Mouse (Mus musculus): ENCODE data around the gene Tspan14. TPM values are rescaled to one million over a fixed set of nuclear protein-coding genes. Genes with fewer than 3 reads are reported as not detected.

Gene Tspan14
- polyA plus RNA-seq, 1 experiment from 2014 or later = 82.6 TPM

GRCm38 (mm10) chr14:40905813-40906212 is 60.8 kb downstream of the Tspan14 start:
- Histone ChIP-seq H3K27ac (no peak overlapping the region), H3K4me2 (no peak overlapping the region), H3K4me1 (no peaks in the 10 kb centered on the region), H3K27me3 (no peaks in the 10 kb centered on the region), H3K4me3 (replicated peaks) (no peak overlapping the region), H3K9me3 (no peaks in the 10 kb centered on the region), H3K36me3 (replicated peaks) (peaks cover 56% of the 10 kb centered on the region), H3K9ac (no peak overlapping the region)
- no peak for ATAC-seq (ENCODE audit: low FRiP score)
- WGBS = 92% methylated on average over 8 of the region's 8 CpGs

- no peak overlapping the region for H3K9ac ChIP-seq
- H3K9me3 ChIP-seq = no peaks in the 10 kb centered on the region
- no peaks in the 10 kb centered on the region for H3K4me1 ChIP-seq
- H3K27ac ChIP-seq = no peak overlapping the region
- no peak for ATAC-seq (ENCODE audit: low FRiP score)
- 69% methylated on average over 12 of the region's 12 CpGs for WGBS
- H3K4me3 ChIP-seq (replicated peaks) = no peak overlapping the region
- H3K36me3 ChIP-seq (replicated peaks) = peaks cover 23% of the 10 kb centered on the region
- no peaks in the 10 kb centered on the region for H3K27me3 ChIP-seq
- no peak overlapping the region for H3K4me2 ChIP-seq
Observed at GRCm38 (mm10) chr14:40902307-40903055, 64.1 kb downstream of the Tspan14 start.

GRCm38 (mm10) chr14:40900267-40900666 is 66.3 kb downstream of the Tspan14 start:
- no peak overlapping the region for H3K4me3 ChIP-seq (replicated peaks)
- H3K27ac ChIP-seq = no peak overlapping the region
- no peak for ATAC-seq (ENCODE audit: low FRiP score)
- no peak overlapping the region for H3K4me2 ChIP-seq
- H3K9me3 ChIP-seq = no peaks in the 10 kb centered on the region
- H3K36me3 ChIP-seq (replicated peaks) = peaks cover 4% of the 10 kb centered on the region; the same call in 1 of the 2 replicates
- H3K4me1 ChIP-seq = no peaks in the 10 kb centered on the region
- H3K27me3 ChIP-seq = no peaks in the 10 kb centered on the region
- H3K9ac ChIP-seq = no peak overlapping the region
- whole genome bisulfite sequencing = 83% methylated on average over 2 of the region's 2 CpGs

- Histone ChIP-seq H3K9ac (no peak overlapping the region), H3K9me3 (no peaks in the 10 kb centered on the region), H3K36me3 (replicated peaks) (no peaks in the 10 kb centered on the region), H3K27me3 (no peaks in the 10 kb centered on the region), H3K27ac (no peak overlapping the region), H3K4me1 (peaks cover 8% of the 10 kb centered on the region; the same call in 1 of the 2 replicates), H3K4me3 (replicated peaks) (no peak overlapping the region), H3K4me2 (no peak overlapping the region)
- 91% methylated on average over 3 of the region's 3 CpGs for WGBS
- no peak for ATAC-seq (ENCODE audit: low FRiP score)
Observed at GRCm38 (mm10) chr14:40897916-40898315, 68.7 kb downstream of the Tspan14 start.

GRCm38 (mm10) chr14:40895681-40896080 is 70.9 kb downstream of the Tspan14 start:
- no peak for ATAC-seq (ENCODE audit: low FRiP score)
- Histone ChIP-seq H3K9ac (no peak overlapping the region), H3K4me2 (no peak overlapping the region), H3K27me3 (no peaks in the 10 kb centered on the region), H3K4me3 (replicated peaks) (no peak overlapping the region), H3K9me3 (no peaks in the 10 kb centered on the region), H3K27ac (no peak overlapping the region), H3K36me3 (replicated peaks) (no peaks in the 10 kb centered on the region), H3K4me1 (peaks cover 8% of the 10 kb centered on the region; the same call in 1 of the 2 replicates)
- WGBS = 75% methylated on average over 8 of the region's 8 CpGs

- Histone ChIP-seq H3K4me3 (replicated peaks) (peak overlapping the region; percentile 19), H3K9me3 (no peaks in the 10 kb centered on the region), H3K36me3 (replicated peaks) (no peaks in the 10 kb centered on the region), H3K4me1 (peaks cover 8% of the 10 kb centered on the region; the same call in 1 of the 2 replicates), H3K4me2 (peak overlapping the region; percentile 48), H3K27ac (no peak overlapping the region), H3K9ac (no peak overlapping the region), H3K27me3 (no peaks in the 10 kb centered on the region)
- peak; percentile 90 for ATAC-seq (ENCODE audit: low FRiP score)
- WGBS = 16% methylated on average over 23 of the region's 23 CpGs
Observed at GRCm38 (mm10) chr14:40894576-40895247, 71.9 kb downstream of the Tspan14 start.

GRCm38 (mm10) chr14:40893884-40894283 is 72.7 kb downstream of the Tspan14 start:
- no peak overlapping the region for H3K4me3 ChIP-seq (replicated peaks)
- no peaks in the 10 kb centered on the region for H3K9me3 ChIP-seq
- no peak for ATAC-seq (ENCODE audit: low FRiP score)
- H3K4me2 ChIP-seq = no peak overlapping the region; the same call in 1 of the 2 replicates
- no peaks in the 10 kb centered on the region for H3K27me3 ChIP-seq
- WGBS = 72% methylated on average over 8 of the region's 8 CpGs
- no peak overlapping the region for H3K9ac ChIP-seq
- H3K27ac ChIP-seq = no peak overlapping the region
- peaks cover 8% of the 10 kb centered on the region; the same call in 1 of the 2 replicates for H3K4me1 ChIP-seq
- H3K36me3 ChIP-seq (replicated peaks) = no peaks in the 10 kb centered on the region

- ATAC-seq (ENCODE audit: low FRiP score) = no peak
- Histone ChIP-seq H3K36me3 (replicated peaks) (no peaks in the 10 kb centered on the region), H3K9me3 (no peaks in the 10 kb centered on the region), H3K9ac (no peak within 1 kb of the TSS), H3K27me3 (no peaks in the 10 kb centered on the region), H3K27ac (no peak within 1 kb of the TSS), H3K4me2 (no peak within 1 kb of the TSS; the same call in 1 of the 2 replicates), H3K4me3 (replicated peaks) (no peak within 1 kb of the TSS), H3K4me1 (peaks cover 8% of the 10 kb centered on the region; the same call in 1 of the 2 replicates)
- WGBS = 69% methylated on average over 3 of the region's 3 CpGs
Observed at GRCm38 (mm10) chr14:40893196-40893595, 73.4 kb downstream of the Tspan14 start, which contains the start of gene Sh2d4b. TSS of gene Sh2d4b (minus strand) at chr14:40893266.

GRCm38 (mm10) chr14:40892326-40892825 is 74.2 kb downstream of the Tspan14 start:
- H3K4me3 ChIP-seq (replicated peaks) = no peak overlapping the region

GRCm38 (mm10) chr14:40891506-40891905 is 75.1 kb downstream of the Tspan14 start:
- Histone ChIP-seq H3K4me1 (peaks cover 8% of the 10 kb centered on the region; the same call in 1 of the 2 replicates), H3K36me3 (replicated peaks) (no peaks in the 10 kb centered on the region), H3K27ac (no peak overlapping the region), H3K9me3 (no peaks in the 10 kb centered on the region), H3K9ac (no peak overlapping the region), H3K27me3 (no peaks in the 10 kb centered on the region), H3K4me2 (no peak overlapping the region), H3K4me3 (replicated peaks) (no peak overlapping the region)
- no peak for ATAC-seq (ENCODE audit: low FRiP score)
- 95% methylated on average over 4 of the region's 4 CpGs for WGBS

More at GRCm38 (mm10) chr14:40892326-40892825, 74.2 kb downstream of the Tspan14 start:
- Histone ChIP-seq H3K9me3 (no peaks in the 10 kb centered on the region), H3K9ac (no peak overlapping the region), H3K27ac (no peak overlapping the region), H3K4me2 (no peak overlapping the region), H3K36me3 (replicated peaks) (no peaks in the 10 kb centered on the region), H3K4me1 (peaks cover 8% of the 10 kb centered on the region; the same call in 1 of the 2 replicates), H3K27me3 (no peaks in the 10 kb centered on the region)
- 75% methylated on average over 7 of the region's 7 CpGs for WGBS
- ATAC-seq (ENCODE audit: low FRiP score) = no peak

- Histone ChIP-seq H3K36me3 (replicated peaks) (no peaks in the 10 kb centered on the region), H3K4me1 (peaks cover 6% of the 10 kb centered on the region; the same call in 1 of the 2 replicates), H3K9ac (no peak overlapping the region), H3K4me3 (replicated peaks) (no peak overlapping the region), H3K4me2 (no peak overlapping the region), H3K9me3 (no peaks in the 10 kb centered on the region), H3K27me3 (no peaks in the 10 kb centered on the region), H3K27ac (no peak overlapping the region)
- ATAC-seq (ENCODE audit: low FRiP score) = no peak
- WGBS = 75% methylated on average over 4 of the region's 4 CpGs
Observed at GRCm38 (mm10) chr14:40889704-40890103, 76.9 kb downstream of the Tspan14 start.

GRCm38 (mm10) chr14:40889181-40889580 is 77.4 kb downstream of the Tspan14 start:
- Histone ChIP-seq H3K4me3 (replicated peaks) (no peak overlapping the region), H3K4me1 (0 out of 2 replicates have a peak, but pooled peaks cover under 1% of the 10 kb centered on the region), H3K9ac (no peak overlapping the region), H3K27ac (no peak overlapping the region), H3K36me3 (replicated peaks) (no peaks in the 10 kb centered on the region), H3K9me3 (no peaks in the 10 kb centered on the region), H3K4me2 (no peak overlapping the region), H3K27me3 (no peaks in the 10 kb centered on the region)
- 92% methylated on average over 2 of the region's 2 CpGs for WGBS
- no peak for ATAC-seq (ENCODE audit: low FRiP score)
